Mouse (Mus musculus) ES-E14 (cell line): ENCODE results near the gene Tpk1. TPM values are rescaled to one million over a fixed set of nuclear protein-coding genes. Genes with fewer than 3 reads are reported as not detected.

ENCODE experiments used
- DNase-seq: peaks from one replicate; pipeline ENCODE4 v3.0.0-alpha.2; 2013; ENCODE audit warnings: low read depth, low spot score
- H3K27ac ChIP-seq: 2 replicates; pipeline ENCODE4 v1.5.1; 2012; ENCODE audit warnings: low read depth, mild to moderate bottlenecking, low read length, moderate library complexity, mixed read lengths; ENCODE audit not compliant: poor library complexity, insufficient read depth, severe bottlenecking
- H3K36me3 ChIP-seq: 2 replicates; pipeline ENCODE4 v1.6.1; 2012; ENCODE audit warnings: mild to moderate bottlenecking, low read length, moderate library complexity, mixed read lengths; ENCODE audit not compliant: control insufficient read depth, poor library complexity, insufficient read depth, severe bottlenecking
- H3K4me1 ChIP-seq, 2 experiments: fragments of 150-350 bp in 1 of 2; sonication (generic) in 1 of 2; 2 replicates each; pipeline ENCODE4 v1.6.1; 2012; ENCODE audit warnings: low read length in 2 of 2, mild to moderate bottlenecking in 1 of 2, mixed read lengths in 1 of 2; ENCODE audit not compliant: control insufficient read depth in 2 of 2, insufficient read depth in 2 of 2, poor library complexity in 1 of 2
- H3K4me3 ChIP-seq, 2 experiments: fragments of 150-350 bp in 1 of 2; sonication (generic) in 1 of 2; 2 replicates each; pipeline ENCODE4 v1.5.1; 2012; ENCODE audit warnings: low read length in 2 of 2, low read depth in 1 of 2, mild to moderate bottlenecking in 1 of 2, mixed read lengths in 1 of 2; ENCODE audit not compliant: insufficient read depth in 1 of 2, poor library complexity in 1 of 2, severe bottlenecking in 1 of 2
- H3K9ac ChIP-seq: 2 replicates; pipeline ENCODE4 v1.6.1; 2012; ENCODE audit warnings: low read depth, mild to moderate bottlenecking, low read length, mixed read lengths; ENCODE audit not compliant: poor library complexity, insufficient read depth, severe bottlenecking
- H3K9me3 ChIP-seq: fragments of 150-350 bp; sonication (generic); 2 replicates; pipeline ENCODE4 v1.6.1; 2012; ENCODE audit warnings: low read depth, mild to moderate bottlenecking, low read length; ENCODE audit not compliant: control insufficient read depth, insufficient read depth
- CHD2 ChIP-seq: IDR thresholded peaks from 2 replicates; pipeline ENCODE4 v1.6.1; 2014; ENCODE audit warnings: mild to moderate bottlenecking, low read depth, low read length, inconsistent platforms
- HCFC1 ChIP-seq: IDR thresholded peaks from 2 replicates; pipeline ENCODE4 v1.6.1; 2012; ENCODE audit warnings: low read length, inconsistent platforms, borderline replicate concordance; ENCODE audit not compliant: insufficient read depth
- MAFK ChIP-seq: IDR thresholded peaks from 2 replicates; pipeline ENCODE4 v1.6.1; 2014; ENCODE audit warnings: mild to moderate bottlenecking, low read depth, low read length, inconsistent platforms; ENCODE audit not compliant: insufficient read depth
- ZC3H11A ChIP-seq: IDR thresholded peaks from 2 replicates; pipeline ENCODE4 v1.6.1; 2012; ENCODE audit warnings: low read depth, mild to moderate bottlenecking, inconsistent platforms, low read length, borderline replicate concordance
- ZNF384 ChIP-seq: IDR thresholded peaks from 2 replicates; pipeline ENCODE4 v1.6.1; 2012; ENCODE audit warnings: low read depth, low read length, inconsistent platforms
- in situ Hi-C, 2 experiments: fragments of 600-800 bp; cut with MboI; formaldehyde crosslinking; loops; one replicate each; pipeline ENCODE4 v1.15.1; 2025; ENCODE audit warnings: low sequenced_read_pairs in 2 of 2, inconsistent platforms in 1 of 2; ENCODE audit not compliant: unreplicated experiment in 2 of 2
- total RNA-seq: library from RNA; depleted of rRNA; stranded (reverse); fragments of 300-350 nt; gene quantifications from 2 replicates; pipeline ENCODE4 v1.2.3, GENCODE M21; 2012

Tpk1 gene
- total RNA-seq, 1 experiment = 13.3 TPM

- Histone ChIP-seq H3K9me3 (no peaks in the 10 kb centered on the region), H3K4me3 (no peak overlapping the region), H3K27ac (no peak overlapping the region), H3K4me1 (no peaks in the 10 kb centered on the region), H3K36me3 (no peaks in the 10 kb centered on the region), H3K9ac (no peak overlapping the region)
- TF ChIP-seq ZNF384 (no peak), MAFK (no peak), CHD2 (no peak), ZC3H11A (no peak), HCFC1 (no peak)
- in situ Hi-C loops = no loop called here
- DNase-seq = no peak
Observed at GRCm38 (mm10) chr6:43408949-43409348, 257.1 kb downstream of the Tpk1 start.

GRCm38 (mm10) chr6:43403076-43403475 lies 263.0 kb downstream of the Tpk1 start:
- no peak for DNase-seq
- in situ Hi-C loops = no loop called here
- Histone ChIP-seq H3K27ac (no peak overlapping the region), H3K9ac (no peak overlapping the region), H3K36me3 (no peaks in the 10 kb centered on the region), H3K9me3 (no peaks in the 10 kb centered on the region), H3K4me1 (no peaks in the 10 kb centered on the region), H3K4me3 (no peak overlapping the region)
- no peak for TF ChIP-seq MAFK
- TF ChIP-seq HCFC1 = no peak
- TF ChIP-seq CHD2 = no peak
- no peak for TF ChIP-seq ZC3H11A
- TF ChIP-seq ZNF384 = no peak

DNA sequence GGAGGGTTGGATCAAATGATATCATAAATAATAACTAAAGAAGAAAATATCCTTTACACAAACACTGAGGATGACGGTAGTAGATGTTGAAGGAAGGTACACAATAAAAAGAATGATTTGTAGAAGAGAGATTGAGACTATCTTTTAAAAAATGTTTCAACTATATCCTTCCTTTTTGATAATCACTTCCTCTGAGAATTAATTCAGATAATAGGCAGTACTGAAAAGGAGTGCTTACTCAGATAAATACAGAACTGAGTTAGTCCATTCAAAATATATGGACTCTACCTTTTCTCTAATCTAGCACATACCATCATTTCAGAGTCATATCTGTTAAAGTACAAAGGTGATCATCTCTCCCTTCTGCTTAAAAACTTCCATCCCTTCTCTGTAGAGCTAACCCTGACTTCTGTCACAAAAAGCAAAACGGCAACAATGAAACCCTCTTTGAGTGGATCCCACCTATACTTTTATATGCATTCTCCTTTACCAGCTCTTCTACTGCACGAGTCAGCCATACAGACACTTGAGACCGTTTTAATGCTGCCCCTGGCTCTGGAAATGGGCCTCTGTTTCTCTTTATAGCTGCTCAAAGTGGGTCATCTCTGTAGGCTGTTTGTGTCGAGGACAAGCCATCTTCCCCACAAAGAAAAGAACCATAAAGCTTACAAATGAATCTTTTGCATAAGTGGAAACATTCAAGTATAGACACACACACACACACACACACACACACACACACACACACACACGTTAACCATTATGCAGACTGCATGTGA lies 263.7 kb downstream of the Tpk1 start:
- DNase-seq = no peak
- H3K9ac ChIP-seq = no peak overlapping the region
- TF ChIP-seq MAFK = no peak
- no peaks in the 10 kb centered on the region for H3K4me1 ChIP-seq
- no peak overlapping the region for H3K27ac ChIP-seq
- no peak overlapping the region for H3K4me3 ChIP-seq
- in situ Hi-C loops = no loop called here
- H3K36me3 ChIP-seq = no peaks in the 10 kb centered on the region
- H3K9me3 ChIP-seq = no peaks in the 10 kb centered on the region

- no peak for DNase-seq
- Histone ChIP-seq H3K4me3 (no peak overlapping the region), H3K36me3 (no peaks in the 10 kb centered on the region), H3K9me3 (no peaks in the 10 kb centered on the region), H3K4me1 (no peaks in the 10 kb centered on the region), H3K27ac (no peak overlapping the region), H3K9ac (no peak overlapping the region)
- in situ Hi-C loops = no loop called here
- no peak for TF ChIP-seq MAFK
- no peak for TF ChIP-seq HCFC1
- no peak for TF ChIP-seq CHD2
- TF ChIP-seq ZNF384 = no peak
- TF ChIP-seq ZC3H11A = no peak
Observed at GRCm38 (mm10) chr6:43396426-43396825, 269.7 kb downstream of the Tpk1 start.

GRCm38 (mm10) chr6:43395538-43395937 lies 270.5 kb downstream of the Tpk1 start:
- TF ChIP-seq HCFC1 = no peak
- TF ChIP-seq ZNF384 = no peak
- TF ChIP-seq ZC3H11A = no peak
- TF ChIP-seq CHD2 = no peak
- TF ChIP-seq MAFK = no peak
- DNase-seq = no peak
- in situ Hi-C loops = no loop called here
- H3K9me3 ChIP-seq = no peaks in the 10 kb centered on the region
- H3K4me1 ChIP-seq = no peaks in the 10 kb centered on the region
- no peak overlapping the region for H3K4me3 ChIP-seq
- no peak overlapping the region for H3K27ac ChIP-seq
- no peaks in the 10 kb centered on the region for H3K36me3 ChIP-seq
- H3K9ac ChIP-seq = no peak overlapping the region
